Mouse (Mus musculus) G1E (cell line): ENCODE results near the gene Adamts6. TPM values are rescaled to one million over a fixed set of nuclear protein-coding genes. Genes with fewer than 3 reads are reported as not detected.

Source experiments
- ATAC-seq: 2 replicates; pipeline ENCODE4 v1.8.0; 2016; ENCODE audit warnings: mild to moderate bottlenecking; ENCODE audit not compliant: insufficient number of reproducible peaks, poor library complexity, low FRiP score, severe bottlenecking; ENCODE audit errors: extremely low read depth
- DNase-seq: peaks from one replicate; pipeline ENCODE4 v3.0.0; 2012; ENCODE audit warnings: low spot score
- H3K27me3 ChIP-seq: 2 replicates; pipeline ENCODE4 v1.6.1; 2012; ENCODE audit warnings: mild to moderate bottlenecking, low read length, inconsistent platforms; ENCODE audit not compliant: insufficient read depth
- H3K36me3 ChIP-seq: replicated peaks from 2 replicates; pipeline ENCODE3; 2012; ENCODE audit warnings: mild to moderate bottlenecking, inconsistent platforms
- H3K4me1 ChIP-seq: 2 replicates; pipeline ENCODE4 v1.6.1; 2012; ENCODE audit warnings: low read depth, low read length, inconsistent platforms, mixed read lengths; ENCODE audit not compliant: insufficient read depth
- H3K4me3 ChIP-seq: 2 replicates; pipeline ENCODE4 v1.5.1; 2012; ENCODE audit warnings: low read depth, mild to moderate bottlenecking, inconsistent platforms, low read length, moderate library complexity, mixed read lengths
- H3K9me3 ChIP-seq: replicated peaks from 2 replicates; pipeline ENCODE4 v1.6.1; 2012; ENCODE audit warnings: inconsistent platforms
- CTCF ChIP-seq: IDR thresholded peaks from 2 replicates; pipeline ENCODE4 v1.5.1; 2012; ENCODE audit warnings: low read depth, low read length, inconsistent platforms, mixed read lengths
- GATA1 ChIP-seq: IDR thresholded peaks from 2 replicates; pipeline ENCODE4 v1.6.1; 2012; ENCODE audit warnings: borderline replicate concordance, low read length, inconsistent platforms, mixed read lengths
- GATA2 ChIP-seq: IDR thresholded peaks from 2 replicates; pipeline ENCODE4 v1.6.1; 2012; ENCODE audit warnings: low read depth, low read length, inconsistent platforms, borderline replicate concordance
- POLR2AphosphoS5 ChIP-seq: IDR thresholded peaks from 2 replicates; pipeline ENCODE4 v1.6.1; 2012; ENCODE audit warnings: low read depth, low read length, inconsistent platforms; ENCODE audit not compliant: insufficient replicate concordance
- TAL1 ChIP-seq: conservative IDR thresholded peaks from 2 replicates; pipeline ENCODE4 v1.6.1; 2012; ENCODE audit warnings: low read depth, low read length, inconsistent platforms, mixed read lengths
- polyA plus RNA-seq: library from polyadenylated mRNA; stranded (reverse); fragments of >175 nt; gene quantifications from 2 replicates; pipeline ENCODE4 v1.2.3, GENCODE M21; 2012
- total RNA-seq, 2 experiments: library from RNA; stranded (forward) in 1 of 2; stranded (reverse) in 1 of 2; fragments of 200-1000 nt in 1 of 2; fragments of >200 nt in 1 of 2; fragmentation: Nextera tagmentation in 1 of 2; gene quantifications; 2 replicates each; pipeline ENCODE4 v1.2.3; 2014 to 2017

The Adamts6 gene
- total and polyA plus RNA-seq, 3 experiments: 0.26 to 12.5 (median 11.8) TPM

DNA sequence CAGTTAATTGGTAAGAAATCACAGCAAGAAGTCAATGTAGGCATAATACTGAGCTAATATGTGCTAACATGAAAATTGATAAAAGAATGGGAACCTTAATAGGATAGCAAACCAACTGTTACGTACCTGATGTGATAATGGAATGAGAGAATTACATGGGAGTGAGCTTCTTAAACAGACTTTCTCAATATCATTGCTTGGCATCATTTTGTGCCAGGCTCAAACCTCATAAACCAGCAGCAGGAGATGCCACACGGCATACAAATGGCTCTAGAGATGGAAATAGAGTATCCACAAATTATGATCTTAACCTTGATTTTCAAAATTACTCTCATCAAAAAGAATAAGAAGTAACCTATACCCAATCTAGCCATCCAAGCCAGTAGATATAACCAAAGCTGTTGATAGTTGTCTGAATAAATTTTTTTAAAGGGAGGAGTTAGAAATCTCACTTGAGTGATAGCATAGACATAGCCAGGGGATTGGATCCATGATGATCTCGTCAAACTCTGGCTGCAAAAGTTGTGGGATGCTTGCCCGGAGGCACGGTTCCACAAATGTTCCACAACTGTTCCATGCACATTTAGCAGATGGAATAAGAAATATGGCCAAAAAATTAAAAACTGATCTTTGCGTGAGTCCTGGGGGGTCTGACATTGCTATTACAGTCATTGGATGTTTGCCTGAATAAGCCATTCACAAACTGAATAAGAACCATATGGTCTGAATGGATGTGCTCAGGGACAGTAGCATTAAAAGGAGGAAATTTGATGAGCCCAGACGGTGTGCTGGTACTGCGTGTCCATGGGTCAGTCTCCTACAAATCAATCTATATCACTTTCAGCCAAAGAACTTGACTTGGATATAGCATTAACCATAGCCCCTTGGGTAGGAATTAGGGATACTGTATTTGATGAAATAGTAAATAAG, 106.1 kb downstream of the Adamts6 start:
- no peak for ATAC-seq
- Histone ChIP-seq H3K27me3 (no peaks in the 10 kb centered on the region), H3K36me3 (no peaks in the 10 kb centered on the region), H3K4me3 (no peak overlapping the region), H3K4me1 (no peaks in the 10 kb centered on the region), H3K9me3 (no peaks in the 10 kb centered on the region)
- no peak for DNase-seq
- TF ChIP-seq GATA1 (no peak), POLR2AphosphoS5 (no peak), CTCF (no peak), TAL1 (no peak), GATA2 (no peak)

DNA sequence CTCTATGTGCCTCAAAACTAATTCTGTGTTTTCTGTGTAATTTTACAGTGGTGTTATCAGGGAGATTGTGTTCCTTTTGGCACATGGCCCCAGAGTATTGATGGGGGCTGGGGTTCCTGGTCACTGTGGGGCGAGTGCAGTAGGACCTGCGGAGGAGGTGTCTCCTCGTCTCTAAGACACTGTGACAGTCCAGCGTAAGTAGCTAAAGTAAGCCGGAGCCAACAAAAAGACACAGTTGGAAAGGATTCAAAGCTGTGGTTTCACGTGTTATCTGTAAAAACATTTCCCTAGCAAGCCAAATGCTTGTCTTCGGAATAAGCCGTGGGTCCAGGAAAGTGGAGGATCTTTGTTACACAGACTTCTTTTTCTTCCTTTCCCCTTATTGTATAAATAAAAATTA, 110.2 kb downstream of the Adamts6 start:
- no peak for TF ChIP-seq GATA2
- no peak for TF ChIP-seq TAL1
- TF ChIP-seq CTCF: no peak
- no peak for TF ChIP-seq POLR2AphosphoS5
- TF ChIP-seq GATA1: no peak
- no peak overlapping the region for H3K4me3 ChIP-seq
- no peaks in the 10 kb centered on the region for H3K9me3 ChIP-seq
- H3K36me3 ChIP-seq: no peaks in the 10 kb centered on the region
- H3K4me1 ChIP-seq: no peaks in the 10 kb centered on the region
- DNase-seq (no peak), ATAC-seq (no peak)
- H3K27me3 ChIP-seq: no peaks in the 10 kb centered on the region

DNA sequence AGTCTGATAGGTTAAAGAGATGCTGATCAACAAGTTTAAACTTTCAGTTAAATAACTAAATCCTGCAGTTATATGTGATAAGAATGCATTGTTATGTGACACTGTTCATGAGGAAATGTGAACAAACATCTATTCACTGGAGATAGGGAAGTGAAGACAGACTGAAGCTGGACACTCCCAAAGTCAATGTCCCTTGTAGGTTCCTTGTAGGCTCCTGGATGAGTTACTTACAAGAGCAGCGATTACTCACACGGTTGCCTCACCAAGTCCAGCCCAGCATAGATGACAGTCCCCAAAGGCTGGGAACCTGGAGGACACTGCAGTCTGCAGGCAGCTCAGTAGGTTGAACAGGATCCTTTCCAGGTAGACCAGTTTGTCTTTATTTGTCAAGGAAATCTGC, 145.1 kb downstream of the Adamts6 start:
- H3K27me3 ChIP-seq: no peaks in the 10 kb centered on the region
- no peaks in the 10 kb centered on the region for H3K4me1 ChIP-seq
- TF ChIP-seq GATA2 (no peak), CTCF (no peak), GATA1 (no peak), POLR2AphosphoS5 (no peak), TAL1 (no peak)
- no peak for ATAC-seq
- H3K4me3 ChIP-seq: no peak overlapping the region
- no peak for DNase-seq
- H3K36me3 ChIP-seq: no peaks in the 10 kb centered on the region
- no peaks in the 10 kb centered on the region for H3K9me3 ChIP-seq

DNA sequence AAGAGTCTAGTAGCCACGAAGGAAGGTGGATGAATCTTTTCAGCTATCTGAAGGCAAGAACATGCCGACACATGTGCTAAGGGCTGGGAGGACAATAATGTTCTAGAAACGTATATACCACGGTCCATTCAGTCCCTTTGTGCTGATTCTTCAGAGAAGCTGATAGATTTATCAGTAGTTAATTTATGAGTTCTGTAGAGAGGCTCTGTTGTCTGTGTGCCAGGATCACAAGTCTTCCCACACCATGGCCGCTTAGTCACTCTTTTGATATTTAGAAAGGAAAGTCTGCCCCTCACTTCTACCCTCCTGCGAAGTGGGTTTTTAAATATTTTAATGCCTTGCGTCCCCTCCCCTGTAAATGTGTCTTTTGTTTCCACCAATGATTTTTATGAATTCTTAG, 154.9 kb downstream of the Adamts6 start:
- no peak for TF ChIP-seq TAL1
- H3K4me1 ChIP-seq: no peaks in the 10 kb centered on the region
- ATAC-seq (no peak), DNase-seq (no peak)
- H3K9me3 ChIP-seq: no peaks in the 10 kb centered on the region
- peaks cover 3% of the 10 kb centered on the region for H3K36me3 ChIP-seq
- no peak overlapping the region for H3K4me3 ChIP-seq
- no peaks in the 10 kb centered on the region for H3K27me3 ChIP-seq

DNA sequence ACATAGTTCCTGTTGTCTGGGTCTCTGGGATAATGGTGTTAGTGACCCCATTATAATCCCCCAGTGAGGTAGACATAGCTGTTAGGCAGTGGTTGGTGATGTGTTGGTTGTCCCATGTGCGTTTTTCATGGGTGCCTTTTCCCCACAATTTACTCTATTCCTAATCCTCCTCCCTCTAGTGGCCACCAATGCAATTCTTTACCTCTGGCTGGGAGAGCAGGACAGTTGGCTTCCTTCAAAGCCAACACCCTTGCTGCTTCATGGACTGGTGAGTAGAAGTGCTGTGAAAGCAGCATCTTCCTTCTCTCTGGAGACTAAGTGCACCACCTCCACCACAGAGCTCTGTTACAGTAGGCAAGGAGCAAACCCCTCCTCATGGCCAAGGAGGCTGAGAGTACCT, 157.8 kb downstream of the Adamts6 start:
- DNase-seq (no peak), ATAC-seq (no peak)
- H3K4me1 ChIP-seq: no peaks in the 10 kb centered on the region
- no peaks in the 10 kb centered on the region for H3K9me3 ChIP-seq
- TF ChIP-seq GATA2 (no peak), POLR2AphosphoS5 (no peak)
- peaks cover 3% of the 10 kb centered on the region for H3K36me3 ChIP-seq
- no peaks in the 10 kb centered on the region for H3K27me3 ChIP-seq
- H3K4me3 ChIP-seq: no peak overlapping the region

DNA sequence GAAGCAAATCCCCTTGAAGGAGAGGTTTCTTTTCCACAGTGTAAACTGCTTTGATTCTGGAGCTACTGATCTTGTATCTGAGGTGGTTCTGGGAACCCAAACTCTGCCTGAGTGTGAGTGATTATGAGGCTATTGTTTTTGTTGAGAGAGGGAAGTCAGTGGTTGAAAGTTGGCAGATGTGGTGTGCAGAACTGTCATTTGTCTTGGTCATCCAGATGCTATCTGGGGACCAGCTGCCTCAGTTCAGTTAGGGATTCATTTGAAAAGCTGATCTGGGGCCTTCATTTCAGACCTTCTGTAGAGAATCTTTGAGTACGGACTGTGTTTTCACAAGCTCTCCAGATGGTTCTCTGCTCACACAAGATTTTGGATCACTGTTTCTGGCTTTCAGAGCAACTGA, 159.3 kb downstream of the Adamts6 start:
- Histone ChIP-seq H3K27me3 (no peaks in the 10 kb centered on the region), H3K4me3 (no peak overlapping the region), H3K36me3 (peaks cover 3% of the 10 kb centered on the region), H3K4me1 (no peaks in the 10 kb centered on the region), H3K9me3 (no peaks in the 10 kb centered on the region)
- DNase-seq (no peak), ATAC-seq (no peak)
- TF ChIP-seq GATA2 (no peak), POLR2AphosphoS5 (no peak)

DNA sequence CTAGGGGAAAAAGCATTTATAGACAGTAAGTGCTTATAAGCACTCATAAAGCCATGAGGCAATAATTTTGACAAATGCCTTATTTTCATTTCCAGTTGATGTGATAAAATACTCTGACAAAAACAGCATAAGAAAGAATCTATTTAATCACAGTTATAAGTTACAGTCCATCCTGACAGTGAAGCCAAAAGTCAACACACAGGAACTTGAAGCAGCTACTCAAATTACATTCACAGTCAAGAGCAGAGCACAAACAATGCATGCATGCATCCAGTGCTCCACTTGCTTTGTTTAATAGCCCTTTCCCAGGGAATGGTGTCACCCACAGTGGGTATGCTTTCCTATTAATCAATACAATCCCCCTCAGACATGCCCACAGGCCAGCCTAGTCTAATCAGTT, 159.8 kb downstream of the Adamts6 start:
- H3K36me3 ChIP-seq: peaks cover 3% of the 10 kb centered on the region
- no peaks in the 10 kb centered on the region for H3K27me3 ChIP-seq
- H3K9me3 ChIP-seq: no peaks in the 10 kb centered on the region
- no peak for DNase-seq
- no peak for ATAC-seq
- H3K4me1 ChIP-seq: no peaks in the 10 kb centered on the region
- TF ChIP-seq POLR2AphosphoS5 (no peak), GATA1 (no peak), CTCF (no peak), TAL1 (no peak), GATA2 (no peak)
- H3K4me3 ChIP-seq: no peak overlapping the region
